ENCODE assay signal across 8 mouse cellular contexts in the genomic region with DNA sequence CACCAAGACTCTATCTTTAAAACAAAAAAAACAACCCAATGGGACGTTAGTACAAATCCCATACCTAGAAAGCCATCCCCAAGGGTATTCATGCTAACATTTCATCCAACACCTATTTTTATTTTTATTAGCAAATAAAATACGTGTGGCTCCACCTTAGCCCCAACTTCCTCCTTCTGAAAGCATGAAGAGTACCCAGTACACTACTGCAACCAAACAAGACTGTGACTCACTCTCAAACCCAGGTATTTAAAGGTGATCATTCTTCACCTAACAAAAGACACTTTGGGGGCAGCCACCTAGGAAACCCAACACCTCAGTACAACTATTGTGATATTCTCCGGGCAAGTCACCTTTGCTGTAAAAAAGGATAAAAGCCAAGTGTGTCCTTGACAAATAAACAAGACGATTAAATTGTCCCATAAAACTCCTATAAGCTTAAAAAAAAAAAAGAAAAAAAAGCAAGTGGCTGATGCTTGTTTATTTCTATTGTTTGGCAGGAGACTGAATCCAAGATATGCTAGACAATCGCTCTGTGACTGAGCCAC. TPM values are rescaled to one million over a fixed set of nuclear protein-coding genes. Genes with fewer than 3 reads are reported as not detected.
DNase-seq lines count a peak whose midpoint lies in the region; ATAC-seq and TF ChIP-seq lines count a peak whose summit lies in the region.

No protein-coding gene starts in this region.

- intact Hi-C loops in left cerebral cortex, postnatal 4 days (cut with DNase I) = no loop called here

- H3K9me3 ChIP-seq in liver, embryonic 15.5 days (replicated peaks) = no peaks in the 10 kb centered on the region

- H3K9ac ChIP-seq in liver, embryonic 15.5 days = peak overlapping the region; percentile 98

- no peak for DNase-seq in cerebellum, adult 2 months
- no peak for DNase-seq in cerebellum, adult 9-11 months
- no peak for DNase-seq in thymus, adult 2 months
- DNase-seq in thymus, postnatal 4 days = no peak
- no peak for DNase-seq in left cerebral cortex, postnatal 4 days
- DNase-seq in adrenal gland, adult 2 months = no peak
- no peak for DNase-seq in urinary bladder, postnatal 25 days (ENCODE audit: low spot score)

- peaks cover 11% of the 10 kb centered on the region; the same call in 1 of the 2 replicates for H3K36me3 ChIP-seq in thymus, adult 2 months (ENCODE audit: control insufficient read depth, insufficient read depth, low read length)
- H3K36me3 ChIP-seq in liver, embryonic 15.5 days (replicated peaks) = peaks cover 44% of the 10 kb centered on the region

- no peak for ATAC-seq in liver, embryonic 15.5 days (ENCODE audit: insufficient read depth)

- peak overlapping the region; percentile 72 for H3K4me3 ChIP-seq in cerebellum, adult 2 months (replicated peaks; ENCODE audit: insufficient read depth, low read depth, low read length)
- peak overlapping the region; percentile 82; the same call in 1 of the 2 replicates for H3K4me3 ChIP-seq in thymus, adult 2 months (ENCODE audit: control insufficient read depth, insufficient read depth, low read length)
- peak overlapping the region; percentile 99 for H3K4me3 ChIP-seq in liver, embryonic 15.5 days (replicated peaks)

- 10% methylated on average over 5 of the region's 5 CpGs for WGBS in cerebellum, adult 2 months
- WGBS in thymus, adult 2 months = 7% methylated on average over 5 of the region's 5 CpGs
- 14% methylated on average over 5 of the region's 5 CpGs for WGBS in liver, embryonic 15.5 days (ENCODE audit: insufficient replicate concordance)

- no peaks in the 10 kb centered on the region for H3K4me1 ChIP-seq in cerebellum, adult 2 months (ENCODE audit: control insufficient read depth, insufficient read depth, low read length)
- peaks cover 9% of the 10 kb centered on the region for H3K4me1 ChIP-seq in thymus, adult 2 months (replicated peaks; ENCODE audit: control insufficient read depth, insufficient read depth, low read length)
- H3K4me1 ChIP-seq in liver, embryonic 15.5 days (replicated peaks) = peaks cover 38% of the 10 kb centered on the region

- peak overlapping the region; percentile 93 for H3K4me2 ChIP-seq in liver, embryonic 15.5 days

- TF ChIP-seq CTCF in cerebellum, adult 2 months (IDR thresholded peaks at IDR 0.05; ENCODE audit: borderline replicate concordance, insufficient read depth, low read depth, low read length) = no peak
- no peak for TF ChIP-seq CTCF in thymus, adult 2 months (IDR thresholded peaks at IDR 0.05; ENCODE audit: borderline replicate concordance, control insufficient read depth, extremely low read depth, insufficient read depth, low read length, poor library complexity)

- TF ChIP-seq POLR2A in cerebellum, adult 2 months (IDR thresholded peaks at IDR 0.05; ENCODE audit: borderline replicate concordance, insufficient read depth, low read length) = no peak
- no peak for TF ChIP-seq POLR2A in thymus, adult 2 months (IDR thresholded peaks at IDR 0.05; ENCODE audit: control insufficient read depth, extremely low read depth, insufficient read depth, low read length, poor library complexity)

- H3K27me3 ChIP-seq in cerebellum, adult 2 months (ENCODE audit: control insufficient read depth, insufficient read depth, low read length) = no peaks in the 10 kb centered on the region
- no peaks in the 10 kb centered on the region for H3K27me3 ChIP-seq in thymus, adult 2 months (ENCODE audit: control insufficient read depth, insufficient read depth, low read length)
- no peaks in the 10 kb centered on the region for H3K27me3 ChIP-seq in liver, embryonic 15.5 days

- no peak overlapping the region for H3K27ac ChIP-seq in cerebellum, adult 2 months (ENCODE audit: insufficient read depth, low read length)
- no peak overlapping the region for H3K27ac ChIP-seq in thymus, adult 2 months (ENCODE audit: control insufficient read depth, insufficient read depth, low read length)
- peak overlapping the region; percentile 93 for H3K27ac ChIP-seq in liver, embryonic 15.5 days (replicated peaks)

RNA-seq across cellular contexts. Expression of gene Eif4h, which starts 1.4 kb away (rescaled TPM):
- 371 and 379 TPM in 2 replicates for polyA plus RNA-seq in cerebellum, adult 2 months (2012; rRNA removed)
- polyA plus RNA-seq in thymus, adult 2 months (2012; rRNA removed) = 322 and 363 TPM in 2 replicates
- polyA plus RNA-seq in liver, embryonic 15.5 days (2015; fragmentation: Nextera tagmentation; extraction: Ambion mirVana) = 171 and 194 TPM in 2 replicates
- total RNA-seq in left cerebral cortex, postnatal 4 days (2021) = 100 to 1,000 TPM; 285 to 287 TPM
- 100 to 1,000 TPM; 243 to 252 TPM for total RNA-seq in adrenal gland, adult 2 months (2021)
- 186 and 212 TPM in 2 replicates for polyA plus RNA-seq in adrenal gland, adult 2 months (2012; rRNA removed)

RNA-seq across cellular contexts. Expression of gene Lat2, which starts 23.1 kb away (rescaled TPM):
- polyA plus RNA-seq in cerebellum, adult 2 months (2012; rRNA removed) = 2.1 and 3.0 TPM in 2 replicates
- 7.8 and 7.9 TPM in 2 replicates for polyA plus RNA-seq in thymus, adult 2 months (2012; rRNA removed)
- polyA plus RNA-seq in liver, embryonic 15.5 days (2015; fragmentation: Nextera tagmentation; extraction: Ambion mirVana) = 2.2 and 2.6 TPM in 2 replicates
- 1 to 10 TPM; 4.4 to 5.6 TPM for total RNA-seq in left cerebral cortex, postnatal 4 days (2021)
- total RNA-seq in adrenal gland, adult 2 months (2021) = 1 to 10 TPM; 2.8 to 6.3 TPM
- polyA plus RNA-seq in adrenal gland, adult 2 months (2012; rRNA removed) = 1.9 and 2.7 TPM in 2 replicates

RNA-seq across cellular contexts. Expression of gene Limk1, which starts 50.5 kb away (rescaled TPM):
- 78.7 and 99.2 TPM in 2 replicates for polyA plus RNA-seq in cerebellum, adult 2 months (2012; rRNA removed)
- polyA plus RNA-seq in thymus, adult 2 months (2012; rRNA removed) = 31.8 TPM in 2 replicates
- polyA plus RNA-seq in liver, embryonic 15.5 days (2015; fragmentation: Nextera tagmentation; extraction: Ambion mirVana) = 0.81 and 1.1 TPM in 2 replicates
- 10 to 100 TPM; 68.6 to 74.2 TPM for total RNA-seq in left cerebral cortex, postnatal 4 days (2021)
- 10 to 100 TPM; 20.6 to 22.1 TPM for total RNA-seq in adrenal gland, adult 2 months (2021)
- polyA plus RNA-seq in adrenal gland, adult 2 months (2012; rRNA removed) = 36.5 and 38.4 TPM in 2 replicates

RNA-seq across cellular contexts. Expression of gene Rfc2, which starts 56.7 kb away (rescaled TPM):
- polyA plus RNA-seq in cerebellum, adult 2 months (2012; rRNA removed) = 113 and 116 TPM in 2 replicates
- 133 and 145 TPM in 2 replicates for polyA plus RNA-seq in thymus, adult 2 months (2012; rRNA removed)
- 157 and 158 TPM in 2 replicates for polyA plus RNA-seq in liver, embryonic 15.5 days (2015; fragmentation: Nextera tagmentation; extraction: Ambion mirVana)
- 10 to 100 TPM; 81.7 to 92.8 TPM for total RNA-seq in left cerebral cortex, postnatal 4 days (2021)
- 10 to 100 TPM; 40.0 to 48.4 TPM for total RNA-seq in adrenal gland, adult 2 months (2021)
- polyA plus RNA-seq in adrenal gland, adult 2 months (2012; rRNA removed) = 25.2 and 29.5 TPM in 2 replicates

Comparison
In these comparisons a context has a peak if more than half of its experiments do, and no peak if none do; other contexts are left out.
1. RNA of gene Limk1, which starts 50.5 kb away (polyA plus RNA-seq): 78.7 to 99.2 TPM in cerebellum, adult 2 months, 36.5 to 38.4 TPM in adrenal gland, adult 2 months and 31.8 TPM in thymus, adult 2 months; 0.81 to 1.1 TPM in liver, embryonic 15.5 days; every median in the first group is over 10 times any median in the second.
2. Peak in every context shown above with its lines, with median percentiles within 50 percentile points of each other: H3K4me3 ChIP-seq.